Mouse (Mus musculus): ENCODE measurements around the gene Eng.

Gene Eng

GRCm38 (mm10) chr2:32710425-32710824, 64.0 kb downstream of the Eng start:
- in situ Hi-C loops (cut with MboI) = loop anchor here (5.0 kb wide), 1 partner anchor 47 kb away; the partner anchor contains the start of gene Tor2a

GRCm38 (mm10) chr2:32711301-32712056, 65.1 kb downstream of the Eng start:
- in situ Hi-C loops (cut with MboI) = loop anchor here (5.0 kb wide), 1 partner anchor 46 kb away; the partner anchor contains the start of gene Tor2a

GRCm38 (mm10) chr2:32712108-32712551, 65.7 kb downstream of the Eng start:
- in situ Hi-C loops (cut with MboI) = loop anchor here (5.0 kb wide), 1 partner anchor 45 kb away; the partner anchor contains the start of gene Tor2a

- in situ Hi-C loops (cut with MboI) = loop anchor here (5.0 kb wide), 1 partner anchor 45 kb away; the partner anchor contains the start of gene Tor2a
Measured at GRCm38 (mm10) chr2:32712586-32712933, 66.2 kb downstream of the Eng start.

- in situ Hi-C loops (cut with MboI) = loop anchor here (5.0 kb wide), 1 partner anchor 44 kb away; the partner anchor contains the start of gene Tor2a
Measured at GRCm38 (mm10) chr2:32712934-32713817, 66.8 kb downstream of the Eng start, which contains the start of gene Cdk9. TSS of gene Cdk9 (minus strand) at chr2:32713076.

GRCm38 (mm10) chr2:32714117-32714986, 68.0 kb downstream of the Eng start:
- in situ Hi-C loops (cut with MboI) = loop anchor here (5.0 kb wide), 1 partner anchor 43 kb away; the partner anchor contains the start of gene Tor2a

GRCm38 (mm10) chr2:32714987-32715425, 68.6 kb downstream of the Eng start:
- in situ Hi-C loops (cut with MboI) = loop anchor here (5.0 kb wide), 1 partner anchor 42 kb away; the partner anchor contains the start of gene Tor2a

GRCm38 (mm10) chr2:32718761-32719160, 72.4 kb downstream of the Eng start:
- in situ Hi-C loops (cut with MboI) = no loop called here

GRCm38 (mm10) chr2:32720053-32720452, 73.7 kb downstream of the Eng start:
- in situ Hi-C loops (cut with MboI) = no loop called here

- in situ Hi-C loops (cut with MboI) = no loop called here
Measured at GRCm38 (mm10) chr2:32720681-32721229, 74.4 kb downstream of the Eng start, which contains the start of gene Sh2d3c. TSS of gene Sh2d3c (plus strand) at chr2:32721055.

GRCm38 (mm10) chr2:32722046-32722445, 75.7 kb downstream of the Eng start:
- in situ Hi-C loops (cut with MboI) = no loop called here

- in situ Hi-C loops (cut with MboI) = no loop called here
Measured at GRCm38 (mm10) chr2:32722581-32722980, 76.2 kb downstream of the Eng start.

- in situ Hi-C loops (cut with MboI) = no loop called here
Measured at GRCm38 (mm10) chr2:32724149-32724548, 77.8 kb downstream of the Eng start.

GRCm38 (mm10) chr2:32724832-32725790, 78.7 kb downstream of the Eng start:
- in situ Hi-C loops (cut with MboI) = no loop called here

GRCm38 (mm10) chr2:32727435-32727834, 81.0 kb downstream of the Eng start:
- in situ Hi-C loops (cut with MboI) = no loop called here

GRCm38 (mm10) chr2:32728463-32728862, 82.1 kb downstream of the Eng start:
- in situ Hi-C loops (cut with MboI) = no loop called here

- in situ Hi-C loops (cut with MboI) = no loop called here
Measured at GRCm38 (mm10) chr2:32729547-32729946, 83.2 kb downstream of the Eng start.

GRCm38 (mm10) chr2:32730854-32731253, 84.5 kb downstream of the Eng start:
- in situ Hi-C loops (cut with MboI) = no loop called here

- in situ Hi-C loops (cut with MboI) = no loop called here
Measured at GRCm38 (mm10) chr2:32731911-32732310, 85.5 kb downstream of the Eng start.
